Mouse (Mus musculus): Measurements from ENCODE around the gene Tom1l1. TPM values are rescaled to one million over a fixed set of nuclear protein-coding genes. Genes with fewer than 3 reads are reported as not detected.
"Not testable (repeated sequence)": the region's sequence is repeated elsewhere in the genome, so short reads cannot be mapped to it uniquely, and the experiment has no call there.

Tom1l1 gene
- polyA plus RNA-seq, 1 experiment from 2014 or later: 36.5 TPM

- H3K9me3 ChIP-seq (ENCODE audit: control insufficient read depth, low read length): no peaks in the 10 kb centered on the region
- TF ChIP-seq CTCF (IDR thresholded peaks at IDR 0.05; ENCODE audit: low read depth): no peak
- no peak for TF ChIP-seq EP300 (optimal IDR thresholded peaks at IDR 0.05)
- H3K4me3 ChIP-seq (ENCODE audit: low read depth, low read length): no peak overlapping the region
- H3K4me1 ChIP-seq (replicated peaks; ENCODE audit: control insufficient read depth, insufficient read depth): no peaks in the 10 kb centered on the region
- H3K36me3 ChIP-seq (ENCODE audit: control insufficient read depth, insufficient read depth, low read length): no peaks in the 10 kb centered on the region
- no peak overlapping the region for H3K4me2 ChIP-seq (replicated peaks; ENCODE audit: low read depth)
- WGBS: 87% methylated on average over 3 of the region's 3 CpGs
- DNase-seq (ENCODE audit: low spot score) (no peak), ATAC-seq (ENCODE audit: low FRiP score, low TSS enrichment) (no peak)
- H3K27me3 ChIP-seq (ENCODE audit: control insufficient read depth, insufficient read depth, low read length): no peaks in the 10 kb centered on the region
- no peak overlapping the region for H3K27ac ChIP-seq (replicated peaks)
- no peak overlapping the region for H3K9ac ChIP-seq (ENCODE audit: low read length)
These were observed 29.6 kb upstream of the Tom1l1 start for GRCm38 (mm10) chr11:90717719-90718118.

DNA sequence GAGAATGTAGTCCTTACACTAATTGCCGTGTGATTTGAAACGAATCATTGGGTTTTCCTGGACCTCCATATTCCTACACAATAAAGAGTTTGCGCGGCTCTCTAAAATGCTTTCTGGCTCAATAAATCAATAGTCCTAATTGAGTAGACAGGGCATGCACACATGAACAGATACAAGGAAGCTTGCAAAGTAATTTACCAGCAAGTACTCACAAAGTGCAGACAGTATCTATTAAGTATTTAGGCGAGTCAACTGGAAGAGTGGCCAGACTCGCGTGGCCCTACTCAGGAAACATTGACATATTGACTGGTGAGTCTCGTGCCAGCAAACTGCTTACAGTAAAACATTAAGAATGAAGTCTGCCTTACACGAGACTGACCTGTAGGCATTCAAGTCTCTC lies 23.4 kb upstream of the Tom1l1 start:
- Histone ChIP-seq H3K4me3 (ENCODE audit: low read depth, low read length) (no peak overlapping the region), H3K27me3 (ENCODE audit: control insufficient read depth, insufficient read depth, low read length) (no peaks in the 10 kb centered on the region), H3K4me1 (replicated peaks; ENCODE audit: control insufficient read depth, insufficient read depth) (no peaks in the 10 kb centered on the region), H3K9ac (ENCODE audit: low read length) (no peak overlapping the region), H3K27ac (replicated peaks) (no peak overlapping the region), H3K4me2 (replicated peaks; ENCODE audit: low read depth) (no peak overlapping the region), H3K36me3 (ENCODE audit: control insufficient read depth, insufficient read depth, low read length) (no peaks in the 10 kb centered on the region), H3K9me3 (ENCODE audit: control insufficient read depth, low read length) (no peaks in the 10 kb centered on the region)
- TF ChIP-seq CTCF (IDR thresholded peaks at IDR 0.05; ENCODE audit: low read depth): no peak
- no peak for TF ChIP-seq EP300 (optimal IDR thresholded peaks at IDR 0.05)
- DNase-seq (ENCODE audit: low spot score): no peak
- 74% methylated on average over 9 of the region's 9 CpGs for WGBS
- ATAC-seq (ENCODE audit: low FRiP score, low TSS enrichment): no peak

GRCm38 (mm10) chr11:90707134-90707533 lies 19.0 kb upstream of the Tom1l1 start:
- not testable (repeated sequence) for H3K9me3 ChIP-seq (ENCODE audit: control insufficient read depth, low read length); H3K4me1 ChIP-seq (replicated peaks; ENCODE audit: control insufficient read depth, insufficient read depth); H3K9ac ChIP-seq (ENCODE audit: low read length); DNase-seq (ENCODE audit: low spot score); ATAC-seq (ENCODE audit: low FRiP score, low TSS enrichment); H3K4me3 ChIP-seq (ENCODE audit: low read depth, low read length); H3K36me3 ChIP-seq (ENCODE audit: control insufficient read depth, insufficient read depth, low read length); H3K27ac ChIP-seq (replicated peaks); H3K4me2 ChIP-seq (replicated peaks; ENCODE audit: low read depth); H3K27me3 ChIP-seq (ENCODE audit: control insufficient read depth, insufficient read depth, low read length)
- WGBS: 92% methylated on average over 1 of the region's 1 CpGs

- 20% methylated on average over 10 of the region's 10 CpGs for WGBS
These were observed 9.5 kb upstream of the Tom1l1 start for GRCm38 (mm10) chr11:90697480-90698240.

DNA sequence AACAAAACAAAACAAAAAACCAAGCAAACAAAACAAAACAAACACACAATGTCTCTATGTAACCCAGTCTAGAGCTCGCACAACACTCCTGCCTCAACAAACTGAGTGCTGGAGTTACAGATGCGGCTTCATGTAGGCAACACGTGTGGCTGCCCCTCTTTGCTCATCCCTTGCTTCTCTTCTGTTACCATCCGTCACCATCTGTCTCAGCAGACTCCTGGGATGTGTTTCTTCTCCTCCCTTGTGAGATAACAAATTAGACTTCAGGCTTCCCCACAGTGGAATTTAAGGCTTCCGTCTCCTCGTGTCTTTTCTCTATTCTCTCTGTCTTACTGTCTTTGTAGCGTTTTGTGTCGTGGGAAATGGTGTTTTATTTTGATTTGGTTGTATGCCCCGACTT lies 7.6 kb upstream of the Tom1l1 start:
- Histone ChIP-seq H3K4me2 (replicated peaks; ENCODE audit: low read depth) (no peak overlapping the region), H3K27me3 (ENCODE audit: control insufficient read depth, insufficient read depth, low read length) (no peaks in the 10 kb centered on the region), H3K27ac (replicated peaks) (no peak overlapping the region), H3K36me3 (ENCODE audit: control insufficient read depth, insufficient read depth, low read length) (no peaks in the 10 kb centered on the region), H3K4me1 (replicated peaks; ENCODE audit: control insufficient read depth, insufficient read depth) (no peaks in the 10 kb centered on the region), H3K9ac (ENCODE audit: low read length) (no peak overlapping the region), H3K9me3 (ENCODE audit: control insufficient read depth, low read length) (no peaks in the 10 kb centered on the region), H3K4me3 (ENCODE audit: low read depth, low read length) (no peak overlapping the region)
- 36% methylated on average over 9 of the region's 9 CpGs for WGBS
- DNase-seq (ENCODE audit: low spot score): no peak
- TF ChIP-seq EP300 (optimal IDR thresholded peaks at IDR 0.05): no peak
- TF ChIP-seq CTCF (IDR thresholded peaks at IDR 0.05; ENCODE audit: low read depth): no peak
- no peak for ATAC-seq (ENCODE audit: low FRiP score, low TSS enrichment)

More at GRCm38 (mm10) chr11:90697480-90698240, 9.5 kb upstream of the Tom1l1 start:
- H3K9me3 ChIP-seq (ENCODE audit: control insufficient read depth, low read length): no peaks in the 10 kb centered on the region
- no peak overlapping the region for H3K9ac ChIP-seq (ENCODE audit: low read length)
- ATAC-seq (ENCODE audit: low FRiP score, low TSS enrichment): peak; percentile 83
- TF ChIP-seq CTCF (IDR thresholded peaks at IDR 0.05; ENCODE audit: low read depth): peak; percentile 95
- TF ChIP-seq EP300 (optimal IDR thresholded peaks at IDR 0.05): no peak
- no peaks in the 10 kb centered on the region for H3K27me3 ChIP-seq (ENCODE audit: control insufficient read depth, insufficient read depth, low read length)
- no peaks in the 10 kb centered on the region for H3K4me1 ChIP-seq (replicated peaks; ENCODE audit: control insufficient read depth, insufficient read depth)
- peak; percentile 84 for DNase-seq (ENCODE audit: low spot score)
- 0 out of 2 replicates have a peak overlapping the region, but pooled peaks have one; percentile 25 for H3K4me2 ChIP-seq (replicated peaks; ENCODE audit: low read depth)
- no peak overlapping the region for H3K27ac ChIP-seq (replicated peaks)
- H3K4me3 ChIP-seq (ENCODE audit: low read depth, low read length): no peak overlapping the region
- H3K36me3 ChIP-seq (ENCODE audit: control insufficient read depth, insufficient read depth, low read length): no peaks in the 10 kb centered on the region

- Histone ChIP-seq H3K27ac (replicated peaks) (no peak overlapping the region), H3K9me3 (ENCODE audit: control insufficient read depth, low read length) (no peaks in the 10 kb centered on the region), H3K27me3 (ENCODE audit: control insufficient read depth, insufficient read depth, low read length) (no peaks in the 10 kb centered on the region), H3K4me1 (replicated peaks; ENCODE audit: control insufficient read depth, insufficient read depth) (no peaks in the 10 kb centered on the region), H3K4me3 (ENCODE audit: low read depth, low read length) (no peak overlapping the region), H3K36me3 (ENCODE audit: control insufficient read depth, insufficient read depth, low read length) (no peaks in the 10 kb centered on the region), H3K9ac (ENCODE audit: low read length) (no peak overlapping the region), H3K4me2 (replicated peaks; ENCODE audit: low read depth) (no peak overlapping the region)
- DNase-seq (ENCODE audit: low spot score) (no peak), ATAC-seq (ENCODE audit: low FRiP score, low TSS enrichment) (no peak)
- TF ChIP-seq EP300 (optimal IDR thresholded peaks at IDR 0.05) (no peak), CTCF (IDR thresholded peaks at IDR 0.05; ENCODE audit: low read depth) (no peak)
- 42% methylated on average over 4 of the region's 4 CpGs for WGBS
These were observed 6.0 kb upstream of the Tom1l1 start for GRCm38 (mm10) chr11:90694206-90694605.
